Mouse (Mus musculus) liver, adult 2 months (tissue): ENCODE data around the gene Eef1a1. TPM values are rescaled to one million over a fixed set of nuclear protein-coding genes. Genes with fewer than 3 reads are reported as not detected.

Experiments used
- DNase-seq: peaks from one replicate; pipeline ENCODE4 v3.0.0-alpha.2; 2011; ENCODE audit warnings: low read depth, low spot score; ENCODE audit errors: extremely low read depth
- H3K27ac ChIP-seq: fragments of 200-500 bp; replicated peaks from 2 replicates; pipeline ENCODE4 v1.5.1; 2012; ENCODE audit warnings: low read depth, mild to moderate bottlenecking, control low read depth, inconsistent platforms, low read length; ENCODE audit not compliant: insufficient read depth
- H3K27me3 ChIP-seq: fragments of 200-500 bp; 2 replicates; pipeline ENCODE4 v1.6.1; 2012; ENCODE audit warnings: mild to moderate bottlenecking, moderate library complexity, low read length, inconsistent platforms; ENCODE audit not compliant: control insufficient read depth, insufficient read depth
- H3K36me3 ChIP-seq: fragments of 200-500 bp; 2 replicates; pipeline ENCODE4 v1.6.1; 2012; ENCODE audit warnings: low read length, inconsistent platforms; ENCODE audit not compliant: control insufficient read depth, insufficient read depth
- H3K4me1 ChIP-seq: fragments of 200-500 bp; 2 replicates; pipeline ENCODE4 v1.6.1; 2011; ENCODE audit warnings: low read length; ENCODE audit not compliant: control insufficient read depth, insufficient read depth
- H3K4me3 ChIP-seq: fragments of 200-500 bp; 2 replicates; pipeline ENCODE4 v1.5.1; 2011; ENCODE audit warnings: low read depth, mild to moderate bottlenecking, control low read depth, low read length, moderate library complexity; ENCODE audit not compliant: insufficient read depth
- H3K79me2 ChIP-seq: fragments of 200-500 bp; 2 replicates; pipeline ENCODE4 v1.6.1; 2012; ENCODE audit warnings: inconsistent platforms, mild to moderate bottlenecking, low read length, moderate library complexity; ENCODE audit not compliant: control insufficient read depth, insufficient read depth
- H3K9ac ChIP-seq: fragments of 200-500 bp; 2 replicates; pipeline ENCODE4 v1.6.1; 2012; ENCODE audit warnings: low read depth, mild to moderate bottlenecking, control low read depth, inconsistent platforms, low read length
- CTCF ChIP-seq: fragments of 200-500 bp; IDR thresholded peaks from 2 replicates; pipeline ENCODE4 v1.5.1; 2011; ENCODE audit warnings: low read depth, low read length, control low read depth
- POLR2A ChIP-seq: fragments of 200-500 bp; IDR thresholded peaks from 2 replicates; pipeline ENCODE4 v1.6.1; 2011; ENCODE audit warnings: low read length, control low read depth; ENCODE audit not compliant: insufficient read depth; ENCODE audit errors: extremely low read depth
- WGBS: fragments of 180-500 bp; shearing (Covaris S2); methylation state at CpG from one replicate; pipeline ENCODE4 v1.1.7; 2018; 5-methylcytosine and 5-hydroxymethylcytosine counted together
- polyA plus RNA-seq: library from polyadenylated mRNA; depleted of rRNA; stranded (reverse); fragments of >200 nt; gene quantifications from 2 replicates; pipeline ENCODE4 v1.2.3, GENCODE M21; 2012
- total RNA-seq: library from RNA; depleted of rRNA; stranded (reverse); fragments of >200 nt; gene quantifications from 2 replicates; pipeline ENCODE4 v1.2.3, GENCODE M21; 2014

Eef1a1 gene
- total and polyA plus RNA-seq, 2 experiments, result 2,707 to 7,986 TPM

GRCm38 (mm10) chr9:78447973-78448873 lies 40.7 kb downstream of the Eef1a1 start, which contains the start of the genes Mto1 and Gm17324:
Gene Mto1 (plus strand): TSS chr9:78448208.
Gene Gm17324 (minus strand): TSS chr9:78448786.
- DNase-seq, result peak; percentile 73
- peak; percentile 69 for TF ChIP-seq POLR2A
- TF ChIP-seq CTCF, result no peak
- Histone ChIP-seq H3K36me3 (peaks cover 9% of the 10 kb centered on the region), H3K27ac (peak within 1 kb of the TSS; percentile 86), H3K4me3 (peak within 1 kb of the TSS; percentile 96), H3K4me1 (peaks cover 7% of the 10 kb centered on the region; the same call in 1 of the 2 replicates), H3K27me3 (no peaks in the 10 kb centered on the region), H3K79me2 (no peaks in the 10 kb centered on the region; the same call in 1 of the 2 replicates), H3K9ac (peak within 1 kb of the TSS; percentile 99)
- WGBS, result under 1% methylated on average over 96 of the region's 96 CpGs

- TF ChIP-seq POLR2A, result no peak
- no peak for TF ChIP-seq CTCF
- Histone ChIP-seq H3K4me3 (peak overlapping the region; percentile 96), H3K4me1 (peaks cover 7% of the 10 kb centered on the region; the same call in 1 of the 2 replicates), H3K79me2 (no peaks in the 10 kb centered on the region; the same call in 1 of the 2 replicates), H3K27me3 (no peaks in the 10 kb centered on the region), H3K27ac (no peak overlapping the region), H3K9ac (no peak overlapping the region), H3K36me3 (peaks cover 4% of the 10 kb centered on the region; the same call in 1 of the 2 replicates)
- 36% methylated on average over 9 of the region's 9 CpGs for WGBS
- no peak for DNase-seq
Observed at GRCm38 (mm10) chr9:78447606-78447972, 41.4 kb downstream of the Eef1a1 start.

GRCm38 (mm10) chr9:78442579-78443392 lies 46.2 kb downstream of the Eef1a1 start, which contains the start of gene Cgas:
Gene Cgas (minus strand): TSS chr9:78443237.
- peak; percentile 23 for DNase-seq
- H3K27me3 ChIP-seq, result no peaks in the 10 kb centered on the region
- H3K4me1 ChIP-seq, result peaks cover 2% of the 10 kb centered on the region; the same call in 1 of the 2 replicates
- no peaks in the 10 kb centered on the region for H3K36me3 ChIP-seq
- WGBS, result 2% methylated on average over 81 of the region's 81 CpGs
- TF ChIP-seq CTCF (no peak), POLR2A (no peak)
- peak within 1 kb of the TSS; percentile 63 for H3K4me3 ChIP-seq
- no peak within 1 kb of the TSS for H3K27ac ChIP-seq
- peak within 1 kb of the TSS; percentile 56 for H3K9ac ChIP-seq
- H3K79me2 ChIP-seq, result no peaks in the 10 kb centered on the region

GRCm38 (mm10) chr9:78442237-78442578 lies 46.7 kb downstream of the Eef1a1 start:
- DNase-seq, result no peak
- Histone ChIP-seq H3K36me3 (no peaks in the 10 kb centered on the region), H3K9ac (peak overlapping the region; percentile 56; the same call in 1 of the 2 replicates), H3K4me1 (no peaks in the 10 kb centered on the region), H3K4me3 (peak overlapping the region; percentile 63), H3K27me3 (no peaks in the 10 kb centered on the region), H3K79me2 (no peaks in the 10 kb centered on the region), H3K27ac (no peak overlapping the region)
- WGBS, result 5% methylated on average over 9 of the region's 9 CpGs
- TF ChIP-seq CTCF (no peak), POLR2A (no peak)

GRCm38 (mm10) chr9:78439426-78439825 lies 49.5 kb downstream of the Eef1a1 start:
- H3K27me3 ChIP-seq, result no peaks in the 10 kb centered on the region
- 77% methylated on average over 5 of the region's 5 CpGs for WGBS

More at GRCm38 (mm10) chr9:78439426-78439825, 49.5 kb downstream of the Eef1a1 start:
- Histone ChIP-seq H3K9ac (no peak overlapping the region), H3K79me2 (no peaks in the 10 kb centered on the region), H3K36me3 (no peaks in the 10 kb centered on the region), H3K4me1 (no peaks in the 10 kb centered on the region), H3K4me3 (no peak overlapping the region), H3K27ac (no peak overlapping the region)
- DNase-seq, result no peak
- no peak for TF ChIP-seq POLR2A
- TF ChIP-seq CTCF, result no peak
